Mouse (Mus musculus) myocyte (in vitro differentiated cells): ENCODE measurements around the gene 4931414P19Rik. TPM values are rescaled to one million over a fixed set of nuclear protein-coding genes. Genes with fewer than 3 reads are reported as not detected.

ENCODE experiments used
- H3K27me3 ChIP-seq: one replicate; pipeline ENCODE4 v1.6.1; 2011; ENCODE audit not compliant: control insufficient read depth, insufficient read depth, insufficient read length
- H3K36me3 ChIP-seq: one replicate; pipeline ENCODE4 v1.6.1; 2011; ENCODE audit not compliant: control insufficient read depth, insufficient read depth
- H3K4me2 ChIP-seq: one replicate; pipeline ENCODE4 v1.6.1; 2011; ENCODE audit warnings: low read depth, control low read depth
- H3K4me3 ChIP-seq: one replicate; pipeline ENCODE4 v1.5.1; 2011; ENCODE audit warnings: mild to moderate bottlenecking, control low read depth, moderate library complexity
- H3K79me2 ChIP-seq: one replicate; pipeline ENCODE4 v1.6.1; 2011; ENCODE audit not compliant: control insufficient read depth, insufficient read depth
- H3ac ChIP-seq: one replicate; pipeline ENCODE4 v1.6.1; 2011; ENCODE audit not compliant: control insufficient read depth, insufficient read length
- CEBPB ChIP-seq: IDR thresholded peaks from 2 replicates; pipeline ENCODE4 v1.6.1; 2011; ENCODE audit warnings: mild to moderate bottlenecking, moderate library complexity; ENCODE audit not compliant: poor library complexity, insufficient read depth, severe bottlenecking
- E2F4 ChIP-seq: IDR thresholded peaks from one replicate; pipeline ENCODE4 v1.6.1; 2011; ENCODE audit warnings: mild to moderate bottlenecking, control low read depth, moderate library complexity; ENCODE audit not compliant: insufficient read depth
- MAX ChIP-seq: IDR thresholded peaks from one replicate; pipeline ENCODE4 v1.6.1; 2011; ENCODE audit warnings: low read depth, mild to moderate bottlenecking, control low read depth
- MYOD1 ChIP-seq, 3 experiments: IDR thresholded peaks; one replicate each; pipeline ENCODE4 v1.6.1; 2011; ENCODE audit warnings: control low read depth in 2 of 3, low read depth in 2 of 3, mild to moderate bottlenecking in 2 of 3, moderate library complexity in 1 of 3; ENCODE audit not compliant: insufficient read length in 2 of 3, control insufficient read depth in 1 of 3
- MYOG ChIP-seq, 3 experiments: IDR thresholded peaks; one replicate each; pipeline ENCODE4 v1.6.1; 2011; ENCODE audit warnings: control low read depth in 2 of 3, low read depth in 2 of 3, mild to moderate bottlenecking in 2 of 3; ENCODE audit not compliant: insufficient read length in 2 of 3, control insufficient read depth in 1 of 3, insufficient read depth in 1 of 3
- POLR2A ChIP-seq: IDR thresholded peaks from one replicate; pipeline ENCODE4 v1.6.1; 2011; ENCODE audit warnings: low read depth, mild to moderate bottlenecking, control low read depth, moderate library complexity; ENCODE audit not compliant: insufficient read length
- POLR2AphosphoS2 ChIP-seq: IDR thresholded peaks from one replicate; pipeline ENCODE4 v1.6.1; 2011; ENCODE audit warnings: low read depth, control low read depth; ENCODE audit not compliant: insufficient read length
- REST ChIP-seq: IDR thresholded peaks from one replicate; pipeline ENCODE4 v1.6.1; 2011; ENCODE audit warnings: mild to moderate bottlenecking, control low read depth, moderate library complexity; ENCODE audit not compliant: insufficient read depth, insufficient read length
- SRF ChIP-seq: IDR thresholded peaks from one replicate; pipeline ENCODE4 v1.6.1; 2011; ENCODE audit warnings: low read depth; ENCODE audit not compliant: control insufficient read depth, insufficient read length
- TCF12 ChIP-seq: IDR thresholded peaks from one replicate; pipeline ENCODE4 v1.6.1; 2011; ENCODE audit warnings: mild to moderate bottlenecking, control low read depth; ENCODE audit not compliant: poor library complexity, insufficient read depth, severe bottlenecking
- TCF3 ChIP-seq: IDR thresholded peaks from one replicate; pipeline ENCODE4 v1.6.1; 2011; ENCODE audit warnings: low read depth, control low read depth; ENCODE audit not compliant: insufficient read length
- USF1 ChIP-seq: IDR thresholded peaks from one replicate; pipeline ENCODE4 v1.6.1; 2011; ENCODE audit warnings: low read depth, mild to moderate bottlenecking, control low read depth, moderate library complexity
- polyA plus RNA-seq: library from polyadenylated mRNA; unstranded; fragments of >200 nt; fragmentation: generic; extraction: Trizol; gene quantifications from one replicate; pipeline ENCODE4 v1.2.1, GENCODE M21; 2012; ENCODE audit warnings: missing spikeins

Gene 4931414P19Rik
- polyA plus RNA-seq, 1 experiment = 7.3 TPM

DNA sequence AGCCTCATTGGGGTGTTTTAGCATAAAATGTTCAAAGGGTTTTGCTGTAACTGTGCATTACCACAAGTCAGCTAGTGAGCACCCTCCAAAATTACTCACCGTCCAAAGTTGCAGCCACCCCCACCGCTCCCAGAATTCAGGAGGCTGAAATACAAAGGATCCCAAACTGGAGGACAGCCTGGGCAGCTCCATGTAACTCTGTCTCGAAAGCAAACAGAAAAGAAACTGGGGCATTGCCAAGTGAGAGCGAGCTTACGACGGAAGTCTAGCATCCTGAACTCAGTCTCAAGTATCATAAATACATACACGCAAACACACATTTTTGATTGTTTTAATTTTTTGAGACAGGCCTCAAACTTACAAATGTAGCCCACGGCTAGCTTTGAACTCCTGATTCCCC is 48.5 kb downstream of the 4931414P19Rik start:
- no peak overlapping the region for H3K4me2 ChIP-seq
- H3K36me3 ChIP-seq = no peaks in the 10 kb centered on the region
- H3K79me2 ChIP-seq = no peaks in the 10 kb centered on the region
- no peaks in the 10 kb centered on the region for H3K27me3 ChIP-seq
- no peak overlapping the region for H3K4me3 ChIP-seq
- TF ChIP-seq POLR2A = no peak
- TF ChIP-seq TCF3 = no peak
- TF ChIP-seq MAX = no peak
- no peak overlapping the region for H3ac ChIP-seq

DNA sequence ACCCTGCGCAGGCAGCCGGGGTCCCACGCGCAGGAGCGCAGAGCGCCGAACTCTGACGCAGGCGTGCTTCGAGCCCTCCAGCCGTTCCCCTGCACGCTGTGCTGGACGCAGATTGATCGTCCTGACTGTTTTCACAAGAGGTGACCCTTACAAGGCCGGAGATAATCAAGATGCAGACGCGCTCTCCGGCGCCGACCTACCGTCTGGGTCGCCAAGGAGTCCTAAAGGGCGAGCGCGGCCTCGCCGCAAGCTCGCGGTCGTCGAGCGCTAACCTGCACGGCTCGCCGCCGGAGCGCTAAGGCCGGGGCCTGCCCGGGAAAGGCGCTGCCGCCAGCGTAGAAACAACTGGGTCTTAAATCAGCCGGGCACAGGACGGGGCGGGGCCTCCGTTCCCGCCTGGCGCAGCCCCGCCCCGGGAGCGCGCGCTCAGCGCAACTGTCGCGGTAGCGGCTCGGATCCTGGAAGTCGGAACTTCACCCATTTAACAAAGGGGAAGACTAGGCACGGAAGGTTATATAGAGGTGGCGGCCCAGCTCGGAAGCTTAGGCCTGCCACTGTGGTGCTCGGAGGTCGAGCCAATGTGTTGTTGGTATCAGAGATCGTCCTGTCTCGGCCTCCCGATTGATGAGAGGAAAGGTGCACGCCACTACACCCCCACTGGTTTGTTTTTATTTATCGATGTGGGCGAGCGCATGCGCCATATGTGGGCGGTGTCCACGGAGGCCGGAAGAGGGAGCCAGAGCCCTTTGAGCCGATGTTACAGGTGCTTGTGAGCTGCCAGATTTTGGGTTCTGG is 51.6 kb downstream of the 4931414P19Rik start, which contains the start of gene Haus4:
Gene Haus4 (minus strand): TSS at position 642 of the 795 bp plus-strand sequence.
- peak within 1 kb of the TSS; percentile 45 for H3K4me3 ChIP-seq
- H3K79me2 ChIP-seq = no peaks in the 10 kb centered on the region
- no peaks in the 10 kb centered on the region for H3K27me3 ChIP-seq
- H3ac ChIP-seq = peak within 1 kb of the TSS; percentile 81
- peak in 1 of 3 experiments; percentile 53 for TF ChIP-seq MYOG (IDR thresholded peaks at IDR 0.05; ENCODE audit: control insufficient read depth in 1 of 3, insufficient read depth in 1 of 3, insufficient read length in 2 of 3, low read depth in 2 of 3)
- TF ChIP-seq POLR2AphosphoS2 = peak; percentile 67
- TF ChIP-seq TCF12 = no peak
- no peak for TF ChIP-seq SRF
- TF ChIP-seq MAX = no peak
- no peak for TF ChIP-seq REST
- no peak for TF ChIP-seq TCF3
- peak; percentile 82 for TF ChIP-seq POLR2A
- no peak for TF ChIP-seq CEBPB
- TF ChIP-seq E2F4 = peak; percentile 83
- TF ChIP-seq MYOD1 (IDR thresholded peaks at IDR 0.05; ENCODE audit: control insufficient read depth in 1 of 3, insufficient read length in 2 of 3, low read depth in 2 of 3) = peak in 1 of 3 experiments; percentile 13
- no peak for TF ChIP-seq USF1
- peak within 1 kb of the TSS; percentile 73 for H3K4me2 ChIP-seq
- H3K36me3 ChIP-seq = no peaks in the 10 kb centered on the region

DNA sequence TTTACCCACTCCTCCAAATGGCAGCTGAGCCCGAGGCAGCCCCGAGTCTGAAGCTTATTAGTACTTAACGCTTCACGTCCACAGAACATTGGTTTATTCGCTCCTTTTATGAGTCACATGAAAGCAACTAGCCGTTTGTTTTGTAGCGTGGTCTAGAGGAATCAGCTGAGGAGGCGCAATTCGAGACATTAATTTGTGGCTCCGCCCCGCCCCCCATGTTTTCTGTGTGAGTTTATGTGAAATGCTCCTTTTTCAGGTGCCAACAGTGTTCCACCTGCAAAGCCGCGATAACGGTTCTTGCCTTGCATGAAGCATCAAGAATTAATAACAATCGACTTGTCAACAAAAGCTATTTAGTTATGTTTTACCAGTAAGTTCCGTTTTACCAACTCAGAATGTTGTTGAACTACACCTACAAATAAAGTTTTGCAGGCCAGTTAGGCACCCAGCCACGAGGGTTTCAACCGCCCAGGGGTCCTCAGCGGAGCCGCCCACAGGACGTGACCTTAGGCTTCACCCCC is 52.3 kb downstream of the 4931414P19Rik start:
- Histone ChIP-seq H3ac (peak overlapping the region; percentile 81), H3K36me3 (no peaks in the 10 kb centered on the region), H3K4me3 (peak overlapping the region; percentile 45), H3K4me2 (peak overlapping the region; percentile 73), H3K79me2 (no peaks in the 10 kb centered on the region), H3K27me3 (no peaks in the 10 kb centered on the region)
- no peak for TF ChIP-seq CEBPB
- no peak for TF ChIP-seq REST
- no peak for TF ChIP-seq POLR2A
- no peak for TF ChIP-seq MAX
- TF ChIP-seq E2F4 = no peak
- TF ChIP-seq MYOD1 (IDR thresholded peaks at IDR 0.05; ENCODE audit: control insufficient read depth in 1 of 3, insufficient read length in 2 of 3, low read depth in 2 of 3) = no peak
- TF ChIP-seq SRF = no peak
- TF ChIP-seq TCF12 = no peak
- no peak for TF ChIP-seq TCF3

GRCm38 (mm10) chr14:54544703-54545102 is 61.1 kb downstream of the 4931414P19Rik start:
- Histone ChIP-seq H3ac (no peak overlapping the region), H3K4me3 (no peak overlapping the region), H3K27me3 (no peaks in the 10 kb centered on the region), H3K79me2 (no peaks in the 10 kb centered on the region), H3K36me3 (peaks cover 10% of the 10 kb centered on the region), H3K4me2 (no peak overlapping the region)
- no peak for TF ChIP-seq MYOG (IDR thresholded peaks at IDR 0.05; ENCODE audit: control insufficient read depth in 1 of 3, insufficient read depth in 1 of 3, insufficient read length in 2 of 3, low read depth in 2 of 3)
- no peak for TF ChIP-seq TCF12
- TF ChIP-seq REST = no peak
- no peak for TF ChIP-seq SRF
- TF ChIP-seq CEBPB = no peak
- no peak for TF ChIP-seq MAX
- no peak for TF ChIP-seq POLR2AphosphoS2
- TF ChIP-seq E2F4 = no peak
- TF ChIP-seq MYOD1 (IDR thresholded peaks at IDR 0.05; ENCODE audit: control insufficient read depth in 1 of 3, insufficient read length in 2 of 3, low read depth in 2 of 3) = no peak
- no peak for TF ChIP-seq POLR2A
- TF ChIP-seq TCF3 = no peak
- no peak for TF ChIP-seq USF1

- Histone ChIP-seq H3K4me2 (no peak overlapping the region), H3K36me3 (no peaks in the 10 kb centered on the region), H3K27me3 (no peaks in the 10 kb centered on the region), H3K4me3 (no peak overlapping the region), H3ac (no peak overlapping the region), H3K79me2 (no peaks in the 10 kb centered on the region)
- no peak for TF ChIP-seq MYOG (IDR thresholded peaks at IDR 0.05; ENCODE audit: control insufficient read depth in 1 of 3, insufficient read depth in 1 of 3, insufficient read length in 2 of 3, low read depth in 2 of 3)
- no peak for TF ChIP-seq REST
- TF ChIP-seq TCF12 = no peak
- TF ChIP-seq MAX = no peak
- no peak for TF ChIP-seq USF1
- TF ChIP-seq E2F4 = no peak
- TF ChIP-seq MYOD1 (IDR thresholded peaks at IDR 0.05; ENCODE audit: control insufficient read depth in 1 of 3, insufficient read length in 2 of 3, low read depth in 2 of 3) = no peak
- TF ChIP-seq POLR2AphosphoS2 = no peak
- TF ChIP-seq SRF = no peak
- no peak for TF ChIP-seq POLR2A
- TF ChIP-seq TCF3 = no peak
- TF ChIP-seq CEBPB = no peak
These were observed 65.0 kb downstream of the 4931414P19Rik start for GRCm38 (mm10) chr14:54540771-54541170.
